Mouse (Mus musculus): ENCODE data around the gene Eme1. TPM values are rescaled to one million over a fixed set of nuclear protein-coding genes. Genes with fewer than 3 reads are reported as not detected.

The Eme1 gene
- polyA plus RNA-seq, 1 experiment from 2014 or later: 4.2 TPM

DNA sequence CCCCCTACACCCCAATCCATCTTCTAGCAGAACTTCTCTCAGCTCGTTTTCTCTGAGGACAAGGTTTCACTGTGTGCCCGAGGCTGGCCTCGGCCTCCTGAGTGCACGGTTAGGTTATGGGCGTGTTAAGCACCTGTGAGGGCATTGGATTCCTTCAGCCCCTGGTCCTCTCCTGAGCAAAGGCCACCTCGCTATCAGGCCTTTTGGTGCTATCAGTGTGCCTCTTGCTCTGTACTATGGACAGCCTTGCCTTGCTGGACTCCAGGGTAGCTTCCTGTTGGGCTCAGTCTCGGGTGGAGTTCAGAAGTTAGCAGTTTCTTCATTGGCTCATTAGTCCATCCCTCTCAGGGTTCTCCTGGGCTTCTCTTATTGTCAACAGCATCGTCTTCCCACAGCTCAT, 20.8 kb downstream of the Eme1 start:
- WGBS: 42% methylated on average over 8 of the region's 8 CpGs
- no peaks in the 10 kb centered on the region for H3K9me3 ChIP-seq (ENCODE audit: control insufficient read depth)

DNA sequence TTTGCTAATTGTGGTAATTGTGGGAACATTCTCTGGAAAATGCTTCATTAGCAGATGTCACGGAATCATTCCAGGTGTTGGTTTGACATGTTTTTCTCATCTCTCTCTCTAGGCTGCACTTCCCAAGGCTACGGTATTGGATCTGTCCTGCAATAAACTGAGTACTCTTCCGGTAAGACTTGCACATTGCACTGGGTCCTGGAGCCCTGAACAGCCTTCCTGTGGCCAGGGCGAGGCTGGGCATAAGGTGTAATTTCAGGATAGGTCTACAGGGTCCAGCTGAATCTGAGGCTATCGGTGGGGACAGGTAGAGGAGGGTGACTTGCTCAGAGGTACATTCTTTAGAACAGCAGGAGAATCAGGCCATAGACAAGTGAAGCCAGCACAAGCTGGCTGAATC, 21.8 kb downstream of the Eme1 start:
- Histone ChIP-seq H3K27ac (ENCODE audit: low read depth, low read length) (peak overlapping the region; percentile 74), H3K36me3 (ENCODE audit: control insufficient read depth, insufficient read depth) (peaks cover 46% of the 10 kb centered on the region), H3K27me3 (replicated peaks; ENCODE audit: control insufficient read depth, insufficient read depth, low read length) (no peaks in the 10 kb centered on the region), H3K4me1 (replicated peaks; ENCODE audit: control insufficient read depth, insufficient read depth, low read length) (0 out of 2 replicates have a peak, but pooled peaks cover 7% of the 10 kb centered on the region), H3K4me3 (ENCODE audit: low read depth, low read length) (no peak overlapping the region), H3K9me3 (ENCODE audit: control insufficient read depth) (no peaks in the 10 kb centered on the region), H3K4me2 (replicated peaks; ENCODE audit: low read depth) (peak overlapping the region; percentile 85; the same call in 1 of the 2 replicates), H3K9ac (ENCODE audit: low read depth, low read length) (no peak overlapping the region)
- WGBS: 54% methylated on average over 5 of the region's 5 CpGs
- no peak for ATAC-seq
- TF ChIP-seq CTCF (IDR thresholded peaks at IDR 0.05; ENCODE audit: low read depth): no peak

More for the DNA sequence above, 20.8 kb downstream of the Eme1 start:
- Histone ChIP-seq H3K4me1 (replicated peaks; ENCODE audit: control insufficient read depth, insufficient read depth, low read length) (0 out of 2 replicates have a peak, but pooled peaks cover 7% of the 10 kb centered on the region), H3K36me3 (ENCODE audit: control insufficient read depth, insufficient read depth) (peaks cover 56% of the 10 kb centered on the region), H3K4me3 (ENCODE audit: low read depth, low read length) (no peak overlapping the region), H3K27ac (ENCODE audit: low read depth, low read length) (peak overlapping the region; percentile 86), H3K4me2 (replicated peaks; ENCODE audit: low read depth) (peak overlapping the region; percentile 35), H3K27me3 (replicated peaks; ENCODE audit: control insufficient read depth, insufficient read depth, low read length) (no peaks in the 10 kb centered on the region), H3K9ac (ENCODE audit: low read depth, low read length) (no peak overlapping the region)
- ATAC-seq: peak; percentile 83
- TF ChIP-seq CTCF (IDR thresholded peaks at IDR 0.05; ENCODE audit: low read depth): no peak

DNA sequence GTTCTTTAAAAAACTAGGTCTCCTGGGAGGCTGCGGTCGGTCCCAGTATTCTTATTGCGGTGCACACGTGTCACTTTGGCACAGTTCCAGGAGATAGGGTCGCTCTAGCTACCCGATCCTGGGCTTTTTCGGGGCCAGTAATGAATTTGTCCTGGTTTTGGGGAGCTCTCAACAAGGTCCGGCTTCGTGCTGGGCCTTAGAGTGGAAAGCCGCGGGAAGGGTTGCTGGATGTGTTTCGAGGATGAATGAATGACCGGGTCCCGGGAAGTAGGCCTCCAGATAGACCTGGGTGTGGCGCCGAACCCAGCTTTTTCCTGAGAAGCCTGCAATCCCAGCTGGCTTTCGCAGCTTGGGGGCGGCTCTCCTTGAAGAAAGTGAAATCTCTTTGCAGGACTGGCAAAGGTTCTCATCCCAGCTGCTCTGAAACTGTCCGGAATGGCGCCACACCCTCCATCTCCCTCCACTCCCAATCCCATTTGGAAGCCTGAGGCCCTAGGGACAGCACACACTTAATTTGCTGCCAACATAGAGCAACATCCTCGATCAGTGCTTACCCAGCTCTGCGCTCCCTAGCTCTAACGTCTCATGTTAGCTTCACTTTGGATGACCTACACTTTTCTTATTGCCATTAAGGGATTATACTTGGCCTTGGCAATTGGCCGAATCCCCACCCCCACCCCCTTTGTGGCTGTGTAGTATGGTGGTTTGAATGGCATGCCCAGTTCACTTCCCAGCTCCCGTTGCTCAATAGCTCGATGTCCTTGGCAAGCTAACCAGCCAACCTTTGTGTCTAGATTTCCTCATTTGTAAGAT, 23.4 kb downstream of the Eme1 start:
- Histone ChIP-seq H3K9ac (ENCODE audit: low read depth, low read length) (peak overlapping the region; percentile 86), H3K9me3 (ENCODE audit: control insufficient read depth) (no peaks in the 10 kb centered on the region), H3K4me2 (replicated peaks; ENCODE audit: low read depth) (peak overlapping the region; percentile 85), H3K36me3 (ENCODE audit: control insufficient read depth, insufficient read depth) (peaks cover 30% of the 10 kb centered on the region), H3K27ac (ENCODE audit: low read depth, low read length) (peak overlapping the region; percentile 97), H3K27me3 (replicated peaks; ENCODE audit: control insufficient read depth, insufficient read depth, low read length) (no peaks in the 10 kb centered on the region), H3K4me1 (replicated peaks; ENCODE audit: control insufficient read depth, insufficient read depth, low read length) (0 out of 2 replicates have a peak, but pooled peaks cover 7% of the 10 kb centered on the region), H3K4me3 (ENCODE audit: low read depth, low read length) (peak overlapping the region; percentile 98)
- whole genome bisulfite sequencing: 5% methylated on average over 26 of the region's 26 CpGs
- TF ChIP-seq CTCF (IDR thresholded peaks at IDR 0.05; ENCODE audit: low read depth): peak; percentile 8; the same call in 1 of the 2 replicates
- ATAC-seq: peak; percentile 12; the same call in 1 of the 2 replicates

GRCm38 (mm10) chr11:94629884-94630198, 23.9 kb downstream of the Eme1 start:
- H3K4me3 ChIP-seq (ENCODE audit: low read depth, low read length): peak overlapping the region; percentile 98
- no peak for TF ChIP-seq CTCF (IDR thresholded peaks at IDR 0.05; ENCODE audit: low read depth)
- no peaks in the 10 kb centered on the region for H3K27me3 ChIP-seq (replicated peaks; ENCODE audit: control insufficient read depth, insufficient read depth, low read length)

DNA sequence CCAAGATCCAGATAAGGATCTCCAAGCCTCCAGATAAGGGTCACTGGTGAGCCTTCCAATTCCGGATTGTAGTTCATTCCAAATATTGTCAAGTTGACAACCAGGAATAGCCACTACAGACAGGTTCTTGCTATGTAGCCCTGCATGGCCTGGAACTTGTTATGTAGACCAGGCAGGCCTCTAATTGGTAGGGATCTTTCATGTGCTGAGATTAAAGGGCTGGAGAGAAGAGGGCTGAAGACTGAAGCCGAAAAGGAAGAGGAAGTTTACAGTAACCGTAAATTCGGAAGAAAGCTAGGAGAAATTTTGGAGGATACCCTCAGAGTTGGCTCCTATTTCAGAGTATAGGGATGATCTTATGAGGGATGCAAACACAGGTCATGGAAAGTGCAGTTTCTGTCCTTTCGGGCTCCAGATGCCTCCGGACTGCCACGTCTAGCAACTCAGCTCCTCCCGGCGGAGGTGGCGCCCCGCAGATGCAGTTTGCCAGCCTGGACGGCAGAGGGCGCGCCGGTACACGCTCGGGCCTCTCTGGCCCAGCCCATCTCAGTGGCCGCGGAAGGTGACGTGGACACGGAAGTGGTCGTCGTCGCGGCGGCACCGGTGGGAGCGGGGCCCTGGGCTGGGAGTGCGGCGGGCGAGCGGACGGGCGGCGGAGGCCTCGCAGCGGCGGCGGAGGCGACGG, 24.4 kb downstream of the Eme1 start, which contains the start of gene Lrrc59:
Gene Lrrc59 (plus strand): TSS at position 569 of the 685 bp plus-strand sequence.
- peak; percentile 72 for ATAC-seq

More at GRCm38 (mm10) chr11:94629884-94630198, 23.9 kb downstream of the Eme1 start:
- peak; percentile 17; the same call in 1 of the 2 replicates for ATAC-seq
- Histone ChIP-seq H3K36me3 (ENCODE audit: control insufficient read depth, insufficient read depth) (peaks cover 24% of the 10 kb centered on the region), H3K27ac (ENCODE audit: low read depth, low read length) (peak overlapping the region; percentile 97), H3K4me1 (replicated peaks; ENCODE audit: control insufficient read depth, insufficient read depth, low read length) (0 out of 2 replicates have a peak, but pooled peaks cover 7% of the 10 kb centered on the region), H3K9ac (ENCODE audit: low read depth, low read length) (peak overlapping the region; percentile 86), H3K4me2 (replicated peaks; ENCODE audit: low read depth) (peak overlapping the region; percentile 85), H3K9me3 (ENCODE audit: control insufficient read depth) (no peaks in the 10 kb centered on the region)
- 0% methylated on average over 25 of the region's 28 CpGs for WGBS

DNA sequence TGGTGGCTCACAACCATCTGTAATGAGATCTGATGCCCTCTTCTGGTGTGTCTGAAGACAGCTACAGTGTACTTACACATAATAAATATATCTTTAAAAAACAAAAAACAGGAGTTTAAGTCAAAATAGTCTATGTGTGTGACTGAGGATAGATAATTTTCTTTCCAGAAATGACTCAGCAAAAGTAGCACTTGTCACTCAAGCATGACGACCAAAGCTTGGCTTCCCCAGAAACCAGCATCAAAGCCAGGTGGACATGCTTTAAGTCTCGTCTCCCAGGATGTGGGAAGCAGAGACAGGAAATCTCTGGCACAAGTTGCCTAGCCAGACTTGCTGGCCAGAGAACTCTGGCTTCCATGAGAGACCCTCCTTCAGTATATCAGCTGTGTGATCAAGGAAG, 31.6 kb downstream of the Eme1 start:
- no peaks in the 10 kb centered on the region for H3K36me3 ChIP-seq (ENCODE audit: control insufficient read depth, insufficient read depth)
- ATAC-seq: no peak
- H3K9ac ChIP-seq (ENCODE audit: low read depth, low read length): no peak overlapping the region
- TF ChIP-seq CTCF (IDR thresholded peaks at IDR 0.05; ENCODE audit: low read depth): no peak
- H3K4me3 ChIP-seq (ENCODE audit: low read depth, low read length): no peak overlapping the region
- WGBS: 66% methylated on average over 2 of the region's 2 CpGs
- H3K27me3 ChIP-seq (replicated peaks; ENCODE audit: control insufficient read depth, insufficient read depth, low read length): no peaks in the 10 kb centered on the region
- no peaks in the 10 kb centered on the region for H3K9me3 ChIP-seq (ENCODE audit: control insufficient read depth)
- H3K4me2 ChIP-seq (replicated peaks; ENCODE audit: low read depth): no peak overlapping the region
- no peak overlapping the region for H3K27ac ChIP-seq (ENCODE audit: low read depth, low read length)
- no peaks in the 10 kb centered on the region for H3K4me1 ChIP-seq (replicated peaks; ENCODE audit: control insufficient read depth, insufficient read depth, low read length)

More for the DNA sequence above, 24.4 kb downstream of the Eme1 start, which contains the start of gene Lrrc59:
- Histone ChIP-seq H3K27me3 (replicated peaks; ENCODE audit: control insufficient read depth, insufficient read depth, low read length) (no peaks in the 10 kb centered on the region), H3K4me2 (replicated peaks; ENCODE audit: low read depth) (peak within 1 kb of the TSS; percentile 85), H3K36me3 (ENCODE audit: control insufficient read depth, insufficient read depth) (peaks cover 19% of the 10 kb centered on the region), H3K27ac (ENCODE audit: low read depth, low read length) (peak within 1 kb of the TSS; percentile 97), H3K9me3 (ENCODE audit: control insufficient read depth) (no peaks in the 10 kb centered on the region), H3K4me1 (replicated peaks; ENCODE audit: control insufficient read depth, insufficient read depth, low read length) (0 out of 2 replicates have a peak, but pooled peaks cover 7% of the 10 kb centered on the region), H3K9ac (ENCODE audit: low read depth, low read length) (peak within 1 kb of the TSS; percentile 86), H3K4me3 (ENCODE audit: low read depth, low read length) (peak within 1 kb of the TSS; percentile 98)
- 4% methylated on average over 41 of the region's 41 CpGs for WGBS
- TF ChIP-seq CTCF (IDR thresholded peaks at IDR 0.05; ENCODE audit: low read depth): peak; percentile 98
